Mouse (Mus musculus) layer of hippocampus, adult 18-20 months (tissue): ENCODE results near the gene Stard3. TPM values are rescaled to one million over a fixed set of nuclear protein-coding genes. Genes with fewer than 3 reads are reported as not detected.
A peak's percentile ranks its signal among the peaks of the same experiment; 100 is the strongest.
"Not testable (repeated sequence)": the region's sequence is repeated elsewhere in the genome, so short reads cannot be mapped to it uniquely, and the experiment has no call there.

Experiments
- DNase-seq, 2 experiments: peaks; one replicate each; pipeline ENCODE4 v3.0.0; 2022; ENCODE audit warnings: low spot score in 2 of 2
- total RNA-seq, 2 experiments: library from RNA; stranded (reverse); gene quantifications; 2 replicates each; pipeline ENCODE4 v1.2.3; 2021

The Stard3 gene
- total RNA-seq, 2 experiments from 2014 or later = 35.3 to 36.7 TPM

DNA sequence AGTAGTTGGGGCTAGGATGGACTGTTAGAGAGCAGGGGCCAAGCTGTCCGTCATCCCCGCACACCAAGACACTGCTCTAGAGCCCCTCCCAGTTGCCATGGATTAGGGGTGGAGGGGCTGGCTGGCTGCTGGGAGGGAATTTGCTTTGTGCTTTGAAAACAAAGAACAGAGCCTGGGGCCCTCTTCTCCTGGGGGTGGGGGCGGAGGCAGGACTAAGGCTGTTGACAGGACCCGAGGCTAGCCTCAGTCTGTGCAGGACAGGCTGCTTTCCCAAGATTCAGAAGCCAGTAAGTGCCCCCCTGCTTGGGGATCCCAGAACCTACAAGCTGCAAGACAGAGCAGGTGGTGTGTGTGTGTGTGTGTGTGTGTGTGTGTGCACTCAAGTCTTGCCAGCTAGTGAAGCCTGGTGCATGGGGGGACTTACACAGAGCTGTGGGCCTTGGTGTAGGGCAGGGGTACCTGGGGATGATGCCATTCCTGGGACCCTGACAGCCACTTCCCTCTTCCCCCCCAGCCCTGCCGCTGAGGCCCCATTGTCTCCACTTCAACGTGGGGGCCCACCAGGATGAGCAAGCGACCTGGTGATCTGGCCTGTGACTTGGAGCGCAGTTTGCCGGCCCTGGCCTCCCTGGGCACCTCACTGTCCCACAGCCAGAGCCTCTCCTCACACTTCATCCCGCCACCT is 13.5 kb downstream of the Stard3 start:
- DNase-seq = no peak

DNA sequence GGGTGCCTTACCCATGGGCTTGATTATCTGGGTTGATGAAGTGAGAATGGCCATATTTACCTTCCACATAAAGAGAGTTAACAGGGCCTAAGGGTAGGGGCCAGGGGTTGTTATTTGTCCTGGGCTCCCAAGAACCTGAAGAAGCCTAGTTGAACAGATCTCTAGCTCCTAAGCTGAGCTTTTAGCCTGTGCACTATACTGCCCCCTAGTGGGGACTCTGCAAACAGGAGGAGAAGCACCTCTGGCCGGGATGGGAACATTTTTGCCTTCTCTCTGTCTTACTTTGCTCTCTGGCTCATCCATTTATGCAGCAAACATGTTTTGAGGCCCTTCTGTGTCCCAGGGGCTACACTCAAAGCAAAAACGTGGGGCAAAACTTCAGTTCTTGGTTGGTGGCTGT is 14.2 kb downstream of the Stard3 start:
- DNase-seq = peak in 1 of 2 experiments; percentile 75

DNA sequence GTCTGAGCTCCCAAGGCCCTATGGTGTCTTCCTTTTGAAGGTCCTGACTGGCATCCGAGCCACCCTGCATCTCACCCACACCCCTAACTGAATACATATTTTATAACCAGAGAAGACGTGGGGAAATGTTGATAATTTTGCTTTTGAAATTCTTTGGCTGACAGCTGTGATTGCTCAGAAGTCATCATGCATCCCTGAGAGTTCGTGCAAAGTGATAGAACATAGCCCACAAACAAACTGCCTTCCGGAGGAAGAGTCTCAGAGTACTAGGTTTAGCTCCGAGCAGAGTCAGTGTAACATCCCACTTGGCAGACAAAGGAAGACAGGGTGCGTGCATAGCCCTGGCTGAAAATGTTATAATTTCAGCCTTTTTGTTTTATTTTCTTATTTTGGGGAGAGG is 15.1 kb downstream of the Stard3 start:
- DNase-seq = peak in 1 of 2 experiments; percentile 62

DNA sequence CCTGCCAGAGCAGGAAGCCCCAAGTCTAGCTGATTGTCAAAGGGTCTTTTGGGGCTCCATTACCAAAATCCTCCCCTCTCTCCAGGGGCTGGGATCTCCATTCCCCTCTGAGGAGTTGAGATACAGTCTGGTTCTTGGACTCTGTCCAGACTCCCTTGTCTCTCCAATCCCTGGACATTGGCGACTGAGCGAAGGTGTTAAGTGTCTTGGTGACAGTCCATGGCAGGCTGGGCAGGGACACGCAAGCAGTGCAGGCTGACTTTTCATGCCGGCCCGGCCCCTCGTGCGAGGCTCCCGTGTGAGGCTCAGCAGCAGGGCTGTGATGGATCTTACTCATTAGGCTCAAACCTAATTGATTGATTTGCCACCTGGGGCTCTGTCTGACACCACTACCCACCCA is 16.1 kb downstream of the Stard3 start:
- DNase-seq = no peak

DNA sequence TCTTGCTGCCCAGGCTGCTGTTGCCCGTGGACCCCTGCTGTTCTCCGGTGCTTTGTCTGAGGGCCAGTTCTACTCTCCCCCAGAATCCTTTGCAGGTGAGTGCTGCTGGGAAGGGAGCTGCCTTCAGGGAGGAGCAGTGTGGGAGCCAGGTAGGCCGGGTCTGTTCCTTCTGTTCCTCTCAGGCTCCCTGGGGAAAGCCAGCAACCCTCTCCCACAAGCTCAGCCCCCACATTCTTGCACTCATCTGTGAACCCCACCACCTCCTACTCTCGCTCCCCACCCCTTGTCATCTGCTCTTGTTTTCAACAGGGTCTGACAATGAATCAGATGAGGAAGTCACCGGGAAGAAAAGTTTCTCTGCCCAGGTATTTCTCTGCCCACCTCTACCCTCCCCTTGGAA is 18.6 kb downstream of the Stard3 start:
- DNase-seq = peak in 1 of 2 experiments; percentile 45

DNA sequence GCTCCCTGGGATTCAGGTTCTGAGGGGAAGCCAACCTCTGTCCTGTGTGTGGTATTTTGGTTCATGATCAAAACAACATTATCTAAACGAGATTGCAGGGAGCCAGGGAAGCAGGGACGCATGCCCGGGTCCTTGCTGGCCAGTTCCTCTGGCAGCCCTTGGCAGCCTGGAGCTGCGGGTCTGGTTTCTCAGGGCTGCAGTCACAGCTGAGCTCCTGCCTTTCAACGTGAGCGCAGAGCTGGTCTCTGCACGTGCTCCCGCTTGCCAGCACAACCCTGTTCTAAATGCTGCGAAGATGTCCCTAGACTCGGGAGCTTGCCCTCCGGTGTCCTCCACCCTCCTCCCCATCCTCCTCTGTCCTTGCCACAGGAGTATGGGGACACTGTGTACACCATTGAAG is 19.6 kb downstream of the Stard3 start:
- no peak for DNase-seq

DNA sequence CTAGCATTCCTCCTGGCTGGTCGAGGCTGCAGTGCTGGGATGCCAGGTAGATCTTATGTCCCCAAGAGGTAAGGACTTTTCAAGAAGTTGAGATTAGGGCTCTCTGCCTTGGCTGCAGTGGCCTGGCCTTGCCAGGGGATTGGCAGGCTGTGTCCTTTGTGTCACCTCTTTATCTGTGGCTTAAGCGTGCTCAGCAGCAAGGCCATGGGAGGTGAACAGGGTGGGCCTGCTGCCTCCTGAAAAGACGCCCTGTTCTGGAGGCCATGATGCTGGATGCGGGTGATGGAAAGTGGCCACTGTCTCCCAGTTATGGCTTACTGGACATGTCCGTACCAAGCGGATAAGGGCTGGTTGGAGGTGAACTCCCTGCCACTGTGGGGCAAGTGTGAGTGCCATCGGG is 21.2 kb downstream of the Stard3 start:
- no peak for DNase-seq

DNA sequence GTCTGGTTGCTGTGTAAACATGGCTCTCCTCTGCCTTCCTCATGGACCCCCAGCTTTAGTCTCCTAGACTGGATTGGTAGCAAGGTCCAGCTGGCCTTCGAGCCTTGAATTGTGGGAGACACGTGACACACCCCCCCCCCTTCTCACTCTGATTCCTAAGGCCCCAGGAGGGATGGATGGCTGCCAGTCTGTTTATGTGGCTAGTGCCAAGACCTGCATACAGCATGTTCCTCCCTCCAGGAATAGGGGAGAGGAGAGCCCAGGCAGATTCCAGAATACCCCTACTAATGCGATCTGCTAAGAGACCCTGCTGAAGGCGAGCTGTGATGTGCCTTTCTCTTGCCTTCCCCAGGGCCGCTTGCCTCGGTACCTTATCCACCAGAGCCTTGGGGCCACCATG is 21.9 kb downstream of the Stard3 start:
- DNase-seq = no peak

DNA sequence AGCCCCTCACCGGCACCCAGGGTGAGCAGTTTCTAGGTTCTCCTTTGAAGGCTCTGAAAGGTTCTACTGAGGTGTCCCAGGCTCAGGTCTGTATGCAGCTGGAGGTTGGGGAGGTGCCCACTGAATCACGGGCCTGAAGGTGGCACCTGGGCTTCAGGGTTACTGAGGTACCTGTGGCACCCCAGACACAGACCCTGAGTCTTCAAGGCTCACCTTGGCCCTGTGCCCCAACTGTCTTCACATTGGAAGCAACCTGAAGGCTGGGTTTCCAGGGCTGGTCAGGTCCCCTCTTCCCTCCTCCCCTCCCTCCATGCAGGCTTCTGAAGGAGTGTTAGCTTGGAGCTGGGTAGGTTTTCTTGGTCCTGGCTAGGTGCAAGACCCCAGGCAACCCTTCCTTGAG is 23.5 kb downstream of the Stard3 start:
- no peak for DNase-seq

DNA sequence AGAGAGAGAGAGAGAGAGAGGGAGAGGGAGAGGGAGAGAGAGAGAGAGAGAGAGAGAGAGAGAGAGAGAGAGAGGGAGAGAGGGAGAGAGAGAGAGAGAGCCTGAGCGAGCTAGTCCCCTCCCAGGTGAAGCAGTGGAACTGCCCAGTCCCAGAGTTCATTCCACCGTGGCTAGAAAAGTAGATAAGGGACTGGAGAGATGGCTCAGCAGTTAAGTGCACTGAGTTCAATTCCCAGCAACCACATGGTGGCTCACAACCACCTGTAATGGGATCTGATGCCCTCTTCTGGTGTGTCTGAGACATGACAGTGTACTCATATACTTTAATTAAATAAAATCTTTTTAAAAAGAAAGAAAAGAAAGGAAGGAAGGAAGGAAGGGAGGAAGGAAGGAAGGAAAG is 24.2 kb downstream of the Stard3 start:
- not testable (repeated sequence) for DNase-seq

DNA sequence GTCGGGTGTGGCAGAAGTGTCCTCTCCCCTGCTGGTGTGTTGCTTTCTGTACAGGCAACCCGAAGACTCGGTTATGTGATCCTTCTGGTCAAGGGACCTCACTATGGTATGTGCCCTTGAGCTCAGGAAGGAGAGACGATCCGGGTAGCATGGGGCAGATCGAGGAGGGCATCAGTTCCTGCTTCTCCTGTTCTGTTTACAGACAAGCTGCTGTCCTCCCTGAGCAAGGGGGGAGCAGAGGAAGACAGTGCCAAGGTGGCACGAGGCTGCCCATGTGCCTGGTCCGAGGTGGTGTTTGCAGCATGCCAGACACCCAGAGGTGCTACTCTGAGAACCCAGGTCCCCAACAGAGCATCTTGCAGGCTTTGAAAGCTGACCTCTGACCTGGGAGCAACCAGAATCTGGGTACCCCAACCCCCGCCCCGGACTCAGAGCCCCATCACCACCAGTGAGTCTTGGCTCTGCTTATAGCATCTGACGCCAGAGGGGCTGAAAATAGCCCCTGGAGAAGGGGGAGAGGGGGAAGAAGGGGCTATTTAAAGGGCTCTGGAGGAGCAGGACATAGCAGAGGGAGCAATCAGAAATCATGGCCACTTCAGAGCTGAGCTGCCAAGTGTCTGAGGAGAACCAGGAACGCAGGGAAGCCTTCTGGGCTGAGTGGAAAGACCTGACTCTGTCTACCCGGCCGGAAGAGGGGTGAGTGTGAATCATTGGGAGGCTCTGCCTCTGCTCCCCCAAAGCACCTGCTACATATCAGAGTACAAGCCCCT is 25.3 kb downstream of the Stard3 start, which contains the start of gene Tcap:
Gene Tcap, plus strand, starts transcription at position 551 of the 770 bp plus-strand sequence.
- DNase-seq = no peak

DNA sequence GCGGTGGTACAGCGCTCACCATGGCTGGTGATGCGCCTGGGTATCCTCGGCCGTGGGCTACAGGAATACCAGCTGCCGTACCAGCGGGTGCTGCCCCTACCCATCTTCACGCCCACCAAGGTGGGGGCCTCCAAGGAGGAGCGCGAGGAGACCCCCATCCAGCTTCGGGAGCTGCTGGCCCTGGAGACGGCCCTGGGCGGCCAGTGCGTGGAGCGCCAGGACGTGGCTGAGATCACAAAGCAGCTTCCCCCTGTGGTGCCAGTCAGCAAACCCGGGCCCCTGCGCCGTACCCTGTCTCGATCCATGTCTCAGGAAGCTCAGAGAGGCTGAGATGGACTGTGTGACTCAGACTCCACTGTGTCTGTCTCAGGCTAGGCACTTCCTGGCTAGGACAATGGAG is 26.0 kb downstream of the Stard3 start:
- DNase-seq = no peak

DNA sequence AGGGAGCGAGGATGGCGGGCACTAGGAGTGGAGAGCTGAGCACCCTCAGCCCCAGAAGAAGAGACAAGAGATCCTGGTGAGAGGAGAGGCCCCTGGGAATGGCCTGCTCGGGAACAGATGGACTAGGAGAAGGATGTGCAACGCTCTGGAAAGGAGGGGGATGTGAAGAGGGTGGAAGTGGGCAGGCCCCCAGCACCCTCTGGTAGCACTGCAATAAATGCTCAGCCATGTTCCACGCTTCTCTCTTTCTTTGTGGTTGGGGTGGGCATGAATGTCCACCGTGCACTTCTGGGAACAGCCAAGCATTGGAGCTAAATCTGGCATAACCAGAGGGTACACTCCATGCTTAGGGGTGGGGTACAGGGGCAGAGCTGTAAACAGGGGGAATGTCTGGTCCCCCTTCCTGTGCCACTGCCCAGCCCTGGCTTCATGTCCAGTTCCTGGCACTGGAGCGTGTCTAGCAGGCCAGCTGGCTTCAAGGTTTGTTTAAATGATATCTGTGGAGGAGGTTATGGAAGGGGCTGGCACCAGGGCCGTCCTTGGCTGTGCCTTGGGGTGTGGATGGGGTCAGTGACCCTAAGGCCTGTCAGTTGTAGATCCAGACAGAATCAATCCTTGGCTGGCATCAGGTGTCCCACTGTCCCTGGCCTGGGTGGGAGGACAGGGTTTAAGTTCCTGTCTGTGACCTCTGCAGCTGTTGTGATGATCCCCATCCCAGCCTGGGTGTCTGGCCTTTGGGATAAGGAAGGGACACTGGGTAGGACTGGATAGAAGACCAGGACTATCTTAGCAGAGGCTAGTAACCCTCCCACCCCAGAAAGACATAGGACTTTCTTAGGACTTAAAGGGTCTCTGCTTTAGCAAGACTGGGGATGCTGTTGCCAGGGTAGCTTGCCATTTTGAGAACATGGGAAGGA is 26.8 kb downstream of the Stard3 start:
- no peak for DNase-seq

DNA sequence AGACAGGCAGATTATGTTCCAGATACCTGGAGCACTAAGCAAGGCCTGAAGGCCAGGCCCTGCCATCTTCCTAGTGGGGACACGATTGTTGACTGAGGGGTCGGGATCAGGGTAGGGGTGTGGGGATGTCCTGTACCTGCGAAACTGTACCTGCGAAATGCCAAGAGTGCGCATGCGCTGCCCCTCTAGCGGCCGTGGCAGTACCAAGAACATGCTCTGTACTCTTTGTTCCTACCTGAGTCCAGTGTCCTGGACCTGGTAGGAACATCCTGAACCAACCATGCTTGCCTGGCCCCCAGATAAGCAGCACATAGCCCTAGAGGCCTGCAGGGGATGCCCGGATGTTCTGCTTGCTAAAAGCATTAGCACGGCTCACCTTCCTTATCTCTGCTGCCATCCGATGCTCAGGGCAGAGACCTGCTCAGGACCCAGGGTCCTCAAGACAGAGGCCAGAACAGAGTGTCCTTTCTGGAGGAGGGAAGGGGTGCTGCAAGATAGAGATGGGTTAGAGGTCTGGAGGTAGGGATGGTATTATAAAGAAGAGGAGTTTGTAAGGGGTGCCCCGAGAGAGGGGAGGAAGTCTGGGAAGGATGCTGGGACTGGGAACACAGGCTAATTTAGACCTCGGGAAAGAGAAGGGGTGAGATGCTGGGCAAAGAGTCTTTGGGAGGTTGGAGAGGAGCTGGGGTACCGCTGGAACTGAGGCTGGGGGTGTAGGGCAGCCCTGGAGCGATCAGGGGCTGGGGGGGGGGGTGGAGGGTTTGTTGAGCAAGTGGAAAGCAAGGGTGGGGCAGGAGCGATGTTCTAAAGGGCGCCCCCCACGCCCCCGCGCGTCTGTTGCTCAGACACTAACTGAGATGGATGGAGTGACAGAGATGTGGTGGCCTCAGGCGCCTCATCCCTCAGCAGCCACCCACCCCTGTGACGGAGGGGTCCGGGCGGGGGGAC is 27.7 kb downstream of the Stard3 start, which contains the start of gene Pnmt:
Gene Pnmt, plus strand, starts transcription at position 813 of the 948 bp plus-strand sequence.
- DNase-seq = no peak

DNA sequence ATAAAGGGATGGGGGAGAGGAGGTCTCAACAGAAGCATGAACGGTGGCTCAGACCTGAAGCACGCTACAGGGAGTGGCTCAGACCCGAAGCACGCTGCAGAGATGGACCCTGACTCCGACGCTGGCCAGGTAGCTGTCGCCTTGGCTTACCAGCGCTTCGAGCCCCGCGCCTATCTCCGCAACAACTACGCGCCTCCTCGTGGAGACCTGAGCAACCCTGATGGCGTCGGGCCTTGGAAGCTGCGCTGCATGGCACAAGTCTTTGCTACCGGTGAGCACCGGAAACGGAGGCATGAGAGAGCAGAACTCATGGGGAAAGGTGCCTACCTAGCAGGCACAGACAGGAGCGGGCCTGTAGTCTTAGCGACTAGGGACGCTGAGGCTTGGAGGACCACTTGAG is 28.4 kb downstream of the Stard3 start:
- no peak for DNase-seq

DNA sequence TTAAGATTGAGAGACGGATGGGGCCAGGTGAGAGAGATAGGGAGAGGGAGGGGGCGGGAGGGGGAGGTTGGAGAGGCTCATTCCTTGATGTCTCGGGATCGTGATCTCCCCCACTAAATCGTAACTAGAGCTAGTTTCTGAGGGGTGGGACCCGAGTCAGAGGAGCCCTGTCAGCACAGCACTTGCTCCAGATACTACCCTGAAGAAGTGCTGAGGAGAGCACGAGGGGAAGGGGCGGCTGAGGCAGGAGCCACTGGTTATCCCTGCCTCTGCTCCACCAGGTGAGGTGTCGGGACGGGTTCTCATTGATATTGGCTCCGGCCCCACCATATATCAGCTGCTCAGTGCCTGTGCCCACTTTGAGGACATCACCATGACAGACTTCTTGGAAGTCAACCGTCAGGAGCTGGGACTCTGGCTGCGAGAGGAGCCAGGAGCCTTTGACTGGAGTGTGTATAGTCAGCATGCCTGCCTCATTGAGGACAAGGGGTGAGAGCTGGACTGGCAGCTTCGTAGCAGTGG is 28.9 kb downstream of the Stard3 start:
- no peak for DNase-seq

DNA sequence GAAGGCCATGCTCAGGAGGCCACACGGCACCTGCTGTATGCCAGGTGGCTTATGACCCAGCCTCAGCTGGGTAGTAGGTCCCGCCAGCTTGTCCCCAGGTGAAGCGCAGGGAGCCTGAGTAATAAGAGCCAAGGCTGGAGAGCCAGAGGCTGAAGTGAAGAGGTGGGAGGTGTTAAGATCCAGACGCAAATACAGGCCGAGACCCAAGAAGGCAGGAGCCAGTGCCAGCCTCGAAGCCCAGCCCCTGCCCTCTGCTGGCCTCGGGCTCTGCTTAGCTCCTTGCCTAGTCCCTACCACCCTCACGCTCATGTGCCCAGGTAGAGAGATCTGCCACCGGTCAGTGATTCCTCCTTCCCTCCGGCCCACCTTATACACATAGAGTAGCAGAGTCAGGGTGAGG is 30.1 kb downstream of the Stard3 start:
- no peak for DNase-seq

DNA sequence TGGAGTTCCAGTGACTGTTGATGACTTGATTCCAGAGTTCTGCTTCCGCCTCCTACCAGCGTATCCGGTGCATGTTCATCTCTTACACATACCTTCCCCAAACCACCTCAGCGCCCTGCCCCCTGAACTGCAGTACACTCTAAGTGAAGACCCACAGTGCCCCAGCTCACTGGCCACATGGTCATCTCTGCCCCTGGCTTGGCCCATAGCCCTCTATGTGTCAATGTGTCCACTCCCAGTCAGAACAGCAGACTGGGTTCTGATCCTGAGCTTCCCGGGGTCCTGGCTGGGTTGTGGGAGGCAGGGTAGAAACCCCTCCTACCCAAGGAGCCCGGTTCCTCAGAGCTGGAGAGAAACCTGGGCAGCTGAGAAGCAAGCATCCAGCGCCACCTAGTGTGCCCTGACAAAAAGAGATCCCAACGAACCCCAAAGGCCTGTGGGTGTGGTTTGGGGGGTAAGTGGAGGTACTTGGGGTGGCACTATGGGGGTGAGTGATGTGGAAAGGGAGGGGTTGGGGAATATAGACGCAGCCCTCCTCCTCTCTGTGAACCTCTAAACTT is 31.1 kb downstream of the Stard3 start:
- DNase-seq = peak in 1 of 2 experiments; percentile 73

DNA sequence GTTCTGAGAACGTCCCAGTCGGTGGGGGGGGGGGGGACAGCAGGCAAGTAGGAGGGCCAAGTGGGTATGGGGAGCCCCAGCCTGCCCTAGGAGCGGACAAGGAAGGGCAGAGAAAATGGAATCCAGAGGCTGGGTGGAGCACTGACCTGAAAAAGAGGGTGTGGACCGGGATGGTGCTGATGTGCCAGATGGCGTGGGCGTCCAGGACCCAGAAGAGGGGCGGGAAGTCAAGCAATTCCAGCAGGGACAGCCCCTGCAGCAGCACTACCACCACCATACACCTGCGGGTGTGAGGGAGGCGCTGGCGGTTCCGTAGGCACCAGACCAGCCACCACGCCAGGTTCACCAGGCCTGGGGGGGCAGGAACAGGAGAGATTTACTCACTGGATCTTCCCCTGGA is 32.0 kb downstream of the Stard3 start:
- no peak for DNase-seq

DNA sequence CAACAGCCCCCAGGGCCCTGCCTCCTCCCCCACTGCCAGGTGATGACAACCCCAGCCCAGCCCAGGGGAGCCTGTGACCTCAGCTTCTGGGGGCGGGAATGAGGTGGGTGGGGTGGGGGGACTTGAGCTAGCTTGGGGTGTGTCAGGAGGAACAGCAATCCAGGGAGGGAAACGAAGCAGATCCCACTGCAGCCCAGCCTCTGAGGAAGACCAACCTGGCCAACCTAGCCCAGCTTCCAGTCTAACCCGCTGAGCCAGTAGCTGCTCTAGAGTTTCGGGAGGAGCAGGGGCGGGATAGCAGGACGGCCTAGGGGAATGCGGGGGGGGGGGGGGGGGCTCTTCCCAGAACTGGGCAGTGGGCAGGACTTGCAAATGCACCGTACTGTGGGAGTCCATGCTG is 33.9 kb downstream of the Stard3 start:
- DNase-seq = no peak
